Mouse (Mus musculus): ENCODE data around the gene Olfr1143. TPM values are rescaled to one million over a fixed set of nuclear protein-coding genes. Genes with fewer than 3 reads are reported as not detected.

The Olfr1143 gene
- polyA plus RNA-seq (2014; fragmentation: Nextera tagmentation; extraction: Ambion mirVana): not detected in 2 replicates

GRCm38 (mm10) chr2:87800292-87800691, at the start of gene Olfr1143:
Olfr1143 (plus strand) TSS chr2:87800592.
- Histone ChIP-seq H3K4me1 (replicated peaks; ENCODE audit: control insufficient read depth, insufficient read depth, low read length) (no peaks in the 10 kb centered on the region), H3K27me3 (replicated peaks; ENCODE audit: control insufficient read depth, insufficient read depth, low read length) (no peaks in the 10 kb centered on the region), H3K9ac (ENCODE audit: low read length) (no peak within 1 kb of the TSS), H3K4me3 (ENCODE audit: low read depth, low read length) (no peak within 1 kb of the TSS), H3K4me2 (ENCODE audit: low read length) (no peak within 1 kb of the TSS), H3K9me3 (ENCODE audit: control insufficient read depth, low read length) (no peaks in the 10 kb centered on the region), H3K27ac (ENCODE audit: low read depth) (no peak within 1 kb of the TSS), H3K36me3 (ENCODE audit: control insufficient read depth, insufficient read depth, low read length) (no peaks in the 10 kb centered on the region)
- ATAC-seq (replicated peaks; ENCODE audit: low FRiP score, low TSS enrichment, low read depth) (no peak), DNase-seq (ENCODE audit: low spot score) (no peak)

- no peak within 1 kb of the TSS for H3K27ac ChIP-seq (ENCODE audit: low read depth)
- H3K9ac ChIP-seq (ENCODE audit: low read length): no peak within 1 kb of the TSS
- DNase-seq (ENCODE audit: low spot score) (no peak), ATAC-seq (replicated peaks; ENCODE audit: low FRiP score, low TSS enrichment, low read depth) (no peak)
- H3K9me3 ChIP-seq (ENCODE audit: control insufficient read depth, low read length): no peaks in the 10 kb centered on the region
- WGBS: 92% methylated on average over 1 of the region's 1 CpGs
- no peaks in the 10 kb centered on the region for H3K4me1 ChIP-seq (replicated peaks; ENCODE audit: control insufficient read depth, insufficient read depth, low read length)
- H3K27me3 ChIP-seq (replicated peaks; ENCODE audit: control insufficient read depth, insufficient read depth, low read length): no peaks in the 10 kb centered on the region
- no peaks in the 10 kb centered on the region for H3K36me3 ChIP-seq (ENCODE audit: control insufficient read depth, insufficient read depth, low read length)
- no peak within 1 kb of the TSS for H3K4me2 ChIP-seq (ENCODE audit: low read length)
- H3K4me3 ChIP-seq (ENCODE audit: low read depth, low read length): no peak within 1 kb of the TSS
Measured at GRCm38 (mm10) chr2:87753891-87754290, 46.5 kb upstream of the Olfr1143 start, which contains the start of gene Olfr1141. Olfr1141 (minus strand) TSS chr2:87753991.

GRCm38 (mm10) chr2:87776143-87776542, 24.2 kb upstream of the Olfr1143 start:
- Histone ChIP-seq H3K9ac (ENCODE audit: low read length) (no peak overlapping the region), H3K27ac (ENCODE audit: low read depth) (no peak overlapping the region), H3K4me1 (replicated peaks; ENCODE audit: control insufficient read depth, insufficient read depth, low read length) (no peaks in the 10 kb centered on the region), H3K36me3 (ENCODE audit: control insufficient read depth, insufficient read depth, low read length) (no peaks in the 10 kb centered on the region), H3K27me3 (replicated peaks; ENCODE audit: control insufficient read depth, insufficient read depth, low read length) (no peaks in the 10 kb centered on the region), H3K4me2 (ENCODE audit: low read length) (no peak overlapping the region), H3K4me3 (ENCODE audit: low read depth, low read length) (no peak overlapping the region), H3K9me3 (ENCODE audit: control insufficient read depth, low read length) (no peaks in the 10 kb centered on the region)
- ATAC-seq (replicated peaks; ENCODE audit: low FRiP score, low TSS enrichment, low read depth) (no peak), DNase-seq (ENCODE audit: low spot score) (no peak)
- WGBS: 32% methylated on average over 1 of the region's 1 CpGs

- WGBS: 80% methylated on average over 4 of the region's 4 CpGs
- H3K4me2 ChIP-seq (ENCODE audit: low read length): no peak within 1 kb of the TSS
- no peak within 1 kb of the TSS for H3K9ac ChIP-seq (ENCODE audit: low read length)
- no peaks in the 10 kb centered on the region for H3K27me3 ChIP-seq (replicated peaks; ENCODE audit: control insufficient read depth, insufficient read depth, low read length)
- no peaks in the 10 kb centered on the region for H3K9me3 ChIP-seq (ENCODE audit: control insufficient read depth, low read length)
- ATAC-seq (replicated peaks; ENCODE audit: low FRiP score, low TSS enrichment, low read depth): no peak
- no peak within 1 kb of the TSS for H3K27ac ChIP-seq (ENCODE audit: low read depth)
- H3K4me1 ChIP-seq (replicated peaks; ENCODE audit: control insufficient read depth, insufficient read depth, low read length): no peaks in the 10 kb centered on the region
- no peaks in the 10 kb centered on the region for H3K36me3 ChIP-seq (ENCODE audit: control insufficient read depth, insufficient read depth, low read length)
- DNase-seq (ENCODE audit: low spot score): no peak
- H3K4me3 ChIP-seq (ENCODE audit: low read depth, low read length): no peak within 1 kb of the TSS
Measured at GRCm38 (mm10) chr2:87779183-87779582, 21.2 kb upstream of the Olfr1143 start, which contains the start of gene Olfr152. Olfr152 (plus strand) TSS chr2:87779483.

- Histone ChIP-seq H3K4me1 (replicated peaks; ENCODE audit: control insufficient read depth, insufficient read depth, low read length) (no peaks in the 10 kb centered on the region), H3K27me3 (replicated peaks; ENCODE audit: control insufficient read depth, insufficient read depth, low read length) (no peaks in the 10 kb centered on the region), H3K9me3 (ENCODE audit: control insufficient read depth, low read length) (no peaks in the 10 kb centered on the region), H3K9ac (ENCODE audit: low read length) (no peak within 1 kb of the TSS), H3K4me3 (ENCODE audit: low read depth, low read length) (no peak within 1 kb of the TSS), H3K36me3 (ENCODE audit: control insufficient read depth, insufficient read depth, low read length) (no peaks in the 10 kb centered on the region), H3K27ac (ENCODE audit: low read depth) (no peak within 1 kb of the TSS), H3K4me2 (ENCODE audit: low read length) (no peak within 1 kb of the TSS)
- DNase-seq (ENCODE audit: low spot score) (no peak), ATAC-seq (replicated peaks; ENCODE audit: low FRiP score, low TSS enrichment, low read depth) (no peak)
- WGBS: 78% methylated on average over 1 of the region's 1 CpGs
Measured at GRCm38 (mm10) chr2:87809522-87809921, 9.1 kb downstream of the Olfr1143 start, which contains the start of gene Olfr1145. Olfr1145 (plus strand) TSS chr2:87809822.

- Histone ChIP-seq H3K4me3 (ENCODE audit: low read depth, low read length) (no peak within 1 kb of the TSS), H3K27ac (ENCODE audit: low read depth) (no peak within 1 kb of the TSS), H3K4me2 (ENCODE audit: low read length) (no peak within 1 kb of the TSS), H3K9me3 (ENCODE audit: control insufficient read depth, low read length) (no peaks in the 10 kb centered on the region), H3K27me3 (replicated peaks; ENCODE audit: control insufficient read depth, insufficient read depth, low read length) (no peaks in the 10 kb centered on the region), H3K4me1 (replicated peaks; ENCODE audit: control insufficient read depth, insufficient read depth, low read length) (no peaks in the 10 kb centered on the region), H3K9ac (ENCODE audit: low read length) (no peak within 1 kb of the TSS), H3K36me3 (ENCODE audit: control insufficient read depth, insufficient read depth, low read length) (no peaks in the 10 kb centered on the region)
- 89% methylated on average over 1 of the region's 1 CpGs for WGBS
- DNase-seq (ENCODE audit: low spot score): no peak
- ATAC-seq (replicated peaks; ENCODE audit: low FRiP score, low TSS enrichment, low read depth): no peak
Measured at GRCm38 (mm10) chr2:87830233-87830632, 29.8 kb downstream of the Olfr1143 start, which contains the start of gene Olfr1148. Olfr1148 (plus strand) TSS chr2:87830533.

- DNase-seq (ENCODE audit: low spot score): no peak
- Histone ChIP-seq H3K4me3 (ENCODE audit: low read depth, low read length) (no peak within 1 kb of the TSS), H3K27me3 (replicated peaks; ENCODE audit: control insufficient read depth, insufficient read depth, low read length) (no peaks in the 10 kb centered on the region), H3K9me3 (ENCODE audit: control insufficient read depth, low read length) (no peaks in the 10 kb centered on the region), H3K27ac (ENCODE audit: low read depth) (no peak within 1 kb of the TSS), H3K4me1 (replicated peaks; ENCODE audit: control insufficient read depth, insufficient read depth, low read length) (no peaks in the 10 kb centered on the region), H3K4me2 (ENCODE audit: low read length) (no peak within 1 kb of the TSS), H3K9ac (ENCODE audit: low read length) (no peak within 1 kb of the TSS), H3K36me3 (ENCODE audit: control insufficient read depth, insufficient read depth, low read length) (no peaks in the 10 kb centered on the region)
- ATAC-seq (replicated peaks; ENCODE audit: low FRiP score, low TSS enrichment, low read depth): no peak
- WGBS: 93% methylated on average over 1 of the region's 1 CpGs
Measured at GRCm38 (mm10) chr2:87843693-87844092, 43.3 kb downstream of the Olfr1143 start, which contains the start of gene Olfr1150-ps1. Olfr1150-ps1 (plus strand) TSS chr2:87843993.

Other genes starting within 250 kb of the Olfr1143 start
- gene Olfr1129, start 226.7 kb upstream of the Olfr1143 start, polyA plus RNA-seq (2014; fragmentation: Nextera tagmentation; extraction: Ambion mirVana): not detected in 2 replicates
- gene Olfr1130, start 194.4 kb upstream of the Olfr1143 start, polyA plus RNA-seq (2014; fragmentation: Nextera tagmentation; extraction: Ambion mirVana): not detected in 2 replicates
- gene Olfr1131, start 173.5 kb upstream of the Olfr1143 start, polyA plus RNA-seq (2014; fragmentation: Nextera tagmentation; extraction: Ambion mirVana): not detected in 2 replicates
- not detected in 2 replicates for gene Olfr1132, start 163.1 kb upstream of the Olfr1143 start, polyA plus RNA-seq (2014; fragmentation: Nextera tagmentation; extraction: Ambion mirVana)
- not detected in 2 replicates for gene Olfr1133, start 153.2 kb upstream of the Olfr1143 start, polyA plus RNA-seq (2014; fragmentation: Nextera tagmentation; extraction: Ambion mirVana)
- gene Olfr1134, start 142.1 kb upstream of the Olfr1143 start, polyA plus RNA-seq (2014; fragmentation: Nextera tagmentation; extraction: Ambion mirVana): not detected in 2 replicates
- not detected in 2 replicates for gene Olfr1135, start 126.9 kb upstream of the Olfr1143 start, polyA plus RNA-seq (2014; fragmentation: Nextera tagmentation; extraction: Ambion mirVana)
- not detected in 2 replicates for gene Olfr1136, start 106.6 kb upstream of the Olfr1143 start, polyA plus RNA-seq (2014; fragmentation: Nextera tagmentation; extraction: Ambion mirVana)
- not detected in 2 replicates for gene Olfr1137, start 87.4 kb upstream of the Olfr1143 start, polyA plus RNA-seq (2014; fragmentation: Nextera tagmentation; extraction: Ambion mirVana)
- not detected in 2 replicates for gene Olfr1138, start 60.6 kb upstream of the Olfr1143 start, polyA plus RNA-seq (2014; fragmentation: Nextera tagmentation; extraction: Ambion mirVana)
- not detected in 2 replicates for gene Olfr1140, start 56.8 kb upstream of the Olfr1143 start, polyA plus RNA-seq (2014; fragmentation: Nextera tagmentation; extraction: Ambion mirVana)
- not detected in 2 replicates for gene Olfr1141, start 46.6 kb upstream of the Olfr1143 start, polyA plus RNA-seq (2014; fragmentation: Nextera tagmentation; extraction: Ambion mirVana)
- not detected in 2 replicates for gene Olfr152, start 21.1 kb upstream of the Olfr1143 start, polyA plus RNA-seq (2014; fragmentation: Nextera tagmentation; extraction: Ambion mirVana)
- gene Olfr1145, start 9.2 kb downstream of the Olfr1143 start, polyA plus RNA-seq (2014; fragmentation: Nextera tagmentation; extraction: Ambion mirVana): not detected in 2 replicates
- gene Olfr1148, start 29.9 kb downstream of the Olfr1143 start, polyA plus RNA-seq (2014; fragmentation: Nextera tagmentation; extraction: Ambion mirVana): not detected in 2 replicates
- not detected in 2 replicates for gene Olfr1150-ps1, start 43.4 kb downstream of the Olfr1143 start, polyA plus RNA-seq (2014; fragmentation: Nextera tagmentation; extraction: Ambion mirVana)
- gene Olfr1151, start 55.3 kb downstream of the Olfr1143 start, polyA plus RNA-seq (2014; fragmentation: Nextera tagmentation; extraction: Ambion mirVana): not detected in 2 replicates
- not detected in 2 replicates for gene Olfr1152, start 65.9 kb downstream of the Olfr1143 start, polyA plus RNA-seq (2014; fragmentation: Nextera tagmentation; extraction: Ambion mirVana)
- gene Olfr1153, start 94.4 kb downstream of the Olfr1143 start, polyA plus RNA-seq (2014; fragmentation: Nextera tagmentation; extraction: Ambion mirVana): not detected in 2 replicates
- not detected in 2 replicates for gene Olfr1154, start 104.6 kb downstream of the Olfr1143 start, polyA plus RNA-seq (2014; fragmentation: Nextera tagmentation; extraction: Ambion mirVana)
- not detected in 2 replicates for gene Olfr1155, start 144.5 kb downstream of the Olfr1143 start, polyA plus RNA-seq (2014; fragmentation: Nextera tagmentation; extraction: Ambion mirVana)
- gene Olfr1156, start 152.5 kb downstream of the Olfr1143 start, polyA plus RNA-seq (2014; fragmentation: Nextera tagmentation; extraction: Ambion mirVana): not detected in 2 replicates
- gene Olfr1157, start 167.7 kb downstream of the Olfr1143 start, polyA plus RNA-seq (2014; fragmentation: Nextera tagmentation; extraction: Ambion mirVana): not detected in 2 replicates
- gene Olfr74, start 174.1 kb downstream of the Olfr1143 start, polyA plus RNA-seq (2014; fragmentation: Nextera tagmentation; extraction: Ambion mirVana): not detected in 2 replicates
- not detected in 2 replicates for gene Olfr1158, start 189.5 kb downstream of the Olfr1143 start, polyA plus RNA-seq (2014; fragmentation: Nextera tagmentation; extraction: Ambion mirVana)
- gene Olfr1160, start 207.7 kb downstream of the Olfr1143 start, polyA plus RNA-seq (2014; fragmentation: Nextera tagmentation; extraction: Ambion mirVana): not detected in 2 replicates
- gene Olfr1161, start 222.2 kb downstream of the Olfr1143 start, polyA plus RNA-seq (2014; fragmentation: Nextera tagmentation; extraction: Ambion mirVana): not detected in 2 replicates
- not detected in 2 replicates for gene Olfr73, start 237.1 kb downstream of the Olfr1143 start, polyA plus RNA-seq (2014; fragmentation: Nextera tagmentation; extraction: Ambion mirVana)

Data from intestine, embryonic 14.5 days (tissue).